Mouse (Mus musculus) cerebellum, postnatal 25 days (tissue): ENCODE results near the gene AC134908.4.

ENCODE experiments used
- DNase-seq, 2 experiments: peaks; one replicate each; pipeline ENCODE4 v3.0.0; 2021; ENCODE audit warnings: mixed read lengths in 2 of 2

The AC134908.4 gene

DNA sequence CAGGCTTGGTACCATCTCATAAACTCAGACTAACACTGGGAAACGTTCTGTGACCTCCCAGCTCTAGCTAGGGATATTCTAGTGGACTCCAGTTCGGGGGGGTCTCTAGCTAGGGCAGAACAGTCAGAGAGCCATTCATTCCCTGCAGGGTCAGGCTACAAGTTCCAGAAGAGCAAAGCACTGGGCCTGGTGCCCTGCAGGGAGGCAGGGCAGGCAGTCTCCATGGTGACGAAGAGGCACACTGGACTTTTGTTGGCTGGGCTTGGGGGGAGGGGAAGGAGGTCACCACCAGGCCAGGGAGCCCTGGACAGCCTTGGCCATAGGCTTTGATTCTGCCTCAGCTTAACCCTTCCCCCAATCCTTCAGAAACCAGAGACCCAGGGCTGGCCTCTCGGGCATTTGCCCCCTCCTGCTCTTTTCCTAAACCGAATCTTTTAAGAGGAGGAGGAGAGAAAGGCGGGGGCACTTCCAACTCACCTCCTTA lies at the start of gene AC134908.4:
Gene AC134908.4 (minus strand): TSS at position 51 of the 484 bp plus-strand sequence.
- DNase-seq = peak; percentile 22 to 50

DNA sequence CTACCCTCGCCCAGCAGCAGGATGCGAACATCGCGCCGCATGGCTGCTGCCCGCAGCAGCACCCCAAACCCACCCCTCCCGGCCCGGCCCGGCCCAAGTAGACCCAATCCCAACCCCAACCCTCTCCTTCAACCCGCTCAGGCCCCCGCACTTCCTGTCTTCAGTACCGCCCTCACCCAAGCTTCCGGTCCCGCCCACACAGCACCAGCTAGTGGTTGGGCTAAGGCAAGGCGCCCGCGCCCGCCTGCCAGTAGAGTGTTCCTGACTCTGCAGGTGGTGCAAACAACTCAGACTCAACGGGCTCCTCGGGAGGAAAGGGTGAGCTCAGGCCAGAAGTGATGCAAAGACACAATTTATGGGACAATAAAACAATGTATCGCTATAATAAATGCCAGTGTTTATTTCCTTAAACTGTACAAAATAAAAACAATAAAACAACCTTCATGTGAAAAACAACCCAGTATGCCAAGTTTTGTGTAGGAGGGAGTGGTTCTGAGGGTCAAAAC lies 49.0 kb upstream of the AC134908.4 start, which contains the start of gene Rhot2:
Gene Rhot2 (minus strand): TSS at position 456 of the 506 bp plus-strand sequence.
- peak; percentile 92 to 96 for DNase-seq

DNA sequence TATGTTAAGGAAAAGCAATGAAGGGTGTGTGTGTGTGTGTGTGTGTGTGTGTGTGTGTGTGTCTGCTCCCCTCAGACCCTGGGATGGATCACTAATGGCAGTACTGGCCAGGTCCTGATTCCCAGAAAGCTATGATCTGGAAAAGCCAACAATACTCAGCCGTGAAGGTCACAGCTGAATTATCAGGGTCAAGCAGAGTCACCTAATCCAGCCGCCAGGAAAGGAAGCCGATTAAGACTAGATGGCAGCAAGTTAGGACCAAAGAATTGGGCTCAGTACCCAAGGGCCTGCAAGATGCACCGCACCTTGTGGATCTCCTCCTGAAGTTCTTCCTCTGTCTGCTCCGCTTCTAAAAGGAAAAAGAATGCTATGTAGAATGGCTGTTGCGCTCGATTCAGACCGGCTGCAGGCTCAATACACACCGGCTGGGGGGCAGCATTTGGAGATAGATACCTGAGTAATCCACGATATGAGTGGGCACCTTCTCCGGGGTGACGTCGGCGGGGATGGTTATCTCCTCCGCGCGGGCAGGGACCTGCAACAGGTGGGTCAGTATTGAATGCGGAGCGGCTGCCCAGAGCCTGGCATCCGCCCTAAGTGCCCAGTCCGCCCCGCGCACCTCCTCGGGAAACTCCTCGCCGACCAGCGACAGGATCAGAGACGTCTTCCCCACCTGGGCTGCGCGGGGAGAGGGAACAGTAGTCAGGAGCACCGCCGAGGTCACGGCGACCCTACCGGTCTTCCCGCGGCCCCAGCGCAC lies 48.4 kb upstream of the AC134908.4 start:
- peak in 1 of 2 experiments; percentile 66 for DNase-seq

- DNase-seq = no peak
These were observed 47.7 kb upstream of the AC134908.4 start for GRCm38 (mm10) chr17:25843122-25843521.

DNA sequence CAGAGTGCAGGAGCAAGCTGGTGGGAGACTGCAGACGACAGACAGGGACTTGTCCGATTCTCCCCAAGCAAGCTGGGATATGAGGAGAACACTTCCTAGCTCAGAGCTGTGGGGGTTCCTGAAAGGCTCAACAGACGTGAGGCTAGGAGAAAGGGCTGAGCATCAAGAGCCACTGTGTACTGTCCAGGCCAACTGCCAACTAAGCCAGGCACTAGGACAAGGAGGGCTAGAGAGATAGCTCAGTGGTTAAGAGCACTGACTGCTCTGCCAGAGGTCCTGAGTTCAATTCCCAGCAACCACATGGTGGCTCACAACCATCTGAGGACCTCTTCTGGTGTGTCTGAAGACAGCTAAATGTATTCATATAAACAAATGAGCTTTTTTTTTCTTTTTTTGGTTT lies 47.0 kb upstream of the AC134908.4 start:
- DNase-seq = no peak

DNA sequence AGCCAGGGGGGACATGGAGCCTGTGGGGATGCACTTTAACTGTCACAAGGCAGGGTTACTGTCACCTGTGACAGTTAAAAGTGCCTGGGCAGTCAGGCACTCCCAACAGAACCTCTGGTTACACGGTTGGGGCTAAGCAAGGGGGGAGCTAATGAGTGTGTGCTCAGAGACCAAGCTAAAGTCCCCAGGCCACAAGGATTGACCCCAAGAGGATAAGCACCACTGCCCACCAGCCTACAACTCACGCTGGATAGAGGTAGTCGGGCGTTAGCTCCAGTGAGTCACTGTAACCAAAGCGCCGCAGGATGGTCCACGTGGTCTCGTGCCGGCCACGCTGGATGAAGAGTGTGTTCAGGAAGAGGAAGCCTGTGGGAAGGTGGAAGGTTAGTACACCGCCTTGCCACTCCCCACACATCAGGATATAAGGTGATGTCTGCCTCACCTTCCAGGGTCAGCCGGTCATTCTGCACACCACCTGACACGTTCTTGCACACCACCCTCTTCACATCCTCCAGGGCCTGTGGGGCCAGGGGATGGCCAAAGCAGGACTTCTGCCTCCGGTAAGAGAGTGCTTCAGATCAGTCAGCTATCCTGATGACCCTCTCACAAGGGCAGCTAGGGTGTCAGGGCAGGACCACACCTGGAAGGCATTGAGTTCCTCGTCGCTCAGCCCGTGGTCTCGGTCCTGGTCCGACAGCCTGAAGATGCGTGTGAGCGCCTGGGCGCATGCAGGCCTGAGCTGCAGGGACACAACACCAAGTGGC lies 45.8 kb upstream of the AC134908.4 start, which contains the start of gene Gm20683:
Gene Gm20683 (minus strand): TSS at position 647 of the 764 bp plus-strand sequence.
- DNase-seq = no peak

DNA sequence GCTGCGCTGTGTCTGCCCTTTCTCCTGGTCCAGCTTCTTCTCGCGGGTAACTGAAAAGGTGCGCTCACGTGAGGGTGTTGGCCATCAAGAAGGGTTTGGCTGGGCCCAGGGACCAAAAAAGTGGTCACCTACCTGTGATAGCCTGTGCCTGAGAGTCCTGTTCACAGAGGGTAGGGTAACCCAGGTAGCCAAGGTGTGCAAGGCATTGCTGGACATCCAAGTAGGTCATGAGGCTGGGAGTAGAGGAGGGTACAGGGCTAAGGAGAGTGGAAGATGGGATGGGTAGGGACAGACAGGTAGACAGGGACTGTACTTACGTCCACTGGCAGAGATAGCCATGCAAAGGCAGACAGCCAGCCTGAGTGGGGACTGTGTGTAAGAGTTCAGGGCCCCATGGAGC lies 45.1 kb upstream of the AC134908.4 start:
- DNase-seq = no peak

- DNase-seq = no peak
These were observed 44.2 kb upstream of the AC134908.4 start for GRCm38 (mm10) chr17:25839455-25840235.

DNA sequence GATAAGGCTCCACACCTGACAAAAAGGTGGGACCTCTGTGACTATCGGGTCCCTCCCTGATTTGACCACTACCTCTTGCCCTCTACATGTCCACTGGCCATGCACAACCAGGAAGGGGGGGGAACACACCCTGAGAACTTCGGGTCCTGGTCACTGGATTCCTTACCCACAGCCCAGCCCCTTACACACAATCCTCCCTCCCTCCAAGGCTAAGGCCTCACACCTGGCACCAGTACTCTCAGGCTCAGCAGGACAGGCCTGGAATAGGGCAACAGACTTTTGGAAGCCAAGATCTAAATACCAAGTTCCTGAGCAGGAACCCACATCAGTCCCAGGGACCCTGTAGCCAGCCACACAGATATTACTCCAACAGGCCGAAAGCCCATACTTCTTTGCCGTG lies 43.4 kb upstream of the AC134908.4 start:
- DNase-seq = no peak

DNA sequence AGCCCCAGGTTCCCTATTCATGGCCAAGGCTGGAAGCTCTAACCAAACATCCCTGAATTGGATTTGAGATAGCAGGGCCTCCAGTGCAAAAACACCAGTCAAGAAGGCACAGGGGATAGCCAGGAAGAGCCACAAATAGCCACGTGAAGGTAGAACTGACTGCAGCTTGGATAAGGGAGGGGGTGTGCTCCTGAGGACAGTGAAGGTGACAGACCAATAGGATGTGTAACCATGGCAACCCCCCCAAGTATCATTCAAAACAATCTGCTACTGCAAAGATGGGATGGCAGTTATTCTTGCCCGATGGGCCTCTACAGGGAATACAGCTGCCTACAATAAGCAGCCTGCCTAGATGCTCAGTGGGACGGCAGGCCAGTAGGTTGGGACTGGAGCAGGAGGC lies 42.1 kb upstream of the AC134908.4 start:
- no peak for DNase-seq

GRCm38 (mm10) chr17:25837076-25837410 lies 41.6 kb upstream of the AC134908.4 start, which contains the start of gene Rhbdl1:
Gene Rhbdl1, minus strand, starts transcription at chr17:25837295.
- peak; percentile 90 to 93 for DNase-seq

DNA sequence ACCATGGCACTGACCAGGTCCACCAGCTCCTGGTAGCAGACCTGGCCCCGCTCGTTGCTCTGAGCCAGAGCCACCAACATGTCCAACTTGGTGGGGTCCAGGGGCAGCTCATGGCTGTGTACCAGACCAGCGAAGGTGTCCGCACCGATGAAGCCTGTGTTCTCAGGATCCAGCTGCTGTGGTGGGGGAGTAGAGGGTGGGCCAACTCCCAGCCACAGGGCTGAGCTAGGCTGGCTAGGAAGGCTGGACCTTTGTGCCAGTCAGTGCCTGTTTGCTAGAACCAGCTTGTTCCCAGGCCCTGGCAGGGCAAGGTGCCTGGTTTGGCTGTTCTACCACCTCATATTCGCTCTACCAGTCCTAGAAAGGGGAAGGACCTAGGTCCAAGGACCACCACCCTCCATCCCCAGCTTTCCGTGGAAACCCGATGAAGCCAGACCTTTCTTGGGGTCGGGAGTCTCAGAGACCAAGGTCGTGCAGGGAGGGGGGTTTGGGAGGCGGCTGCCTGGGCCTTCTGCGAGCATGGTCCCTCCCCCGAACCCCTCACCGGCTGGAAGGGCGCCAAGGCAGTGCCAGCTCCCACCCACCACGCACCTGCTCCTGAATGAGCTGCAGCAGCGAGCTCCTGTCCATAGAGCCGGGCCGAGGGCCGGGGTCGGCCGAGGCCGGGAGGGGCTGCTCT lies 41.1 kb upstream of the AC134908.4 start:
- DNase-seq = peak; percentile 59 to 61

GRCm38 (mm10) chr17:25835816-25836215 lies 40.4 kb upstream of the AC134908.4 start:
- no peak for DNase-seq

GRCm38 (mm10) chr17:25835301-25835700 lies 39.8 kb upstream of the AC134908.4 start:
- DNase-seq = no peak

GRCm38 (mm10) chr17:25834595-25835222 lies 39.2 kb upstream of the AC134908.4 start:
- peak in 1 of 2 experiments; percentile 62 for DNase-seq

GRCm38 (mm10) chr17:25833961-25834594 lies 38.6 kb upstream of the AC134908.4 start:
- DNase-seq = no peak

- DNase-seq = peak in 1 of 2 experiments; percentile 91
These were observed 37.8 kb upstream of the AC134908.4 start, which contains the start of gene Stub1 for GRCm38 (mm10) chr17:25833291-25833663. Gene Stub1, minus strand, starts transcription at chr17:25833404.

- peak; percentile 99 to 100 for DNase-seq
These were observed 37.2 kb upstream of the AC134908.4 start for GRCm38 (mm10) chr17:25832436-25833290.

DNA sequence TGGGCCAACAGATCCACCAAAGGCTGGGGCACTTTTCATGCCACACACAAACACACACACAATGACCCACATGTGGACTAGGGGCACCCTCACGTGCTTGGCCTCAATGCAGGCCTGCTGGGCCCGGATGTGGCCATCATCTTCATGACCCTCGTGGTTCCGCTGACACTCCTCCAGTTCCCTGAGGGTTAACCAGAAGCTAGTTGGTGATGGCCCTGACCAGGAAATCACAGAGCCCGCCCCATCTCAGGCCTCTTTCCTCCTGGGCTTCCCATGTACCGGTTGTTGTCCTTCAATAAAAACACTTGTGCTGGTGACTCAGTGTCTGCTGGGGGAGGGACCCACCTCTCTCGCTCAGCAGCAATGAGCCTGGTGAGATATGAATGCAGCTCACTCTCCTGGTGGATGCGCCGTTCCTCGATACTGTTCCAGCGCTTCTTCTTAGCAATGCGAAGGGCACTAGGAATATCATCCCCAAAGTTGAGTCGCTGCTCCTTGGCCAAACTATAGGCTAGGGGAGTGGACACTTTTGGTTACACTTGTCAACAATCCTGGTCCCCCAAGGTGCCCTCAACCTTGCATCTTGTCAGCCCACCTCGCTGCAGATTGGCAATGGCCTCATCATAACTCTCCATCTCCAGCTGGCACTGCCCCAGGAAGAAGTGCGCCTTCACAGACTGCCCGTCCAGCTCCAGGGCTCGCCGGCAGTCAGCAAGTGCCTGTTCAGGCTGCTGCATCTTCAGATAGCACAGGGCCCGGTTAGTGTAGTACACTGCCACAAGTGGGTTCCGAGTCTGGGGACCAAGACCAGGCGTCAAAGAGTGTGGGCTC lies 36.2 kb upstream of the AC134908.4 start:
- DNase-seq = peak; percentile 49 to 70
